ENCODE assay signal across 7 mouse cellular contexts in genomic region chr3:83915768-83916496, GRCm38 (mm10).
A peak's percentile ranks its signal among the peaks of the same experiment; 100 is the strongest.
DNase-seq lines count a peak whose midpoint lies in the region; ATAC-seq and TF ChIP-seq lines count a peak whose summit lies in the region.

No protein-coding gene starts in this region.

- WGBS in midbrain, embryonic 13.5 days, result 80% methylated on average over 11 of the region's 11 CpGs
- WGBS in stomach, postnatal 0 days, result 65% methylated on average over 11 of the region's 11 CpGs

- TF ChIP-seq EP300 in stomach, postnatal 0 days (optimal IDR thresholded peaks at IDR 0.05), result no peak

- ATAC-seq in midbrain, embryonic 13.5 days, result peak; percentile 64
- no peak for ATAC-seq in stomach, postnatal 0 days (ENCODE audit: low FRiP score, low TSS enrichment)

- H3K79me2 ChIP-seq in C2C12 (ENCODE audit: control insufficient read depth, insufficient read depth), result no peaks in the 10 kb centered on the region

- H3K4me2 ChIP-seq in midbrain, embryonic 13.5 days (replicated peaks), result no peak overlapping the region
- H3K4me2 ChIP-seq in stomach, postnatal 0 days (replicated peaks; ENCODE audit: low read depth), result no peak overlapping the region

- no peak overlapping the region for H3K4me3 ChIP-seq in C2C12 (ENCODE audit: insufficient read depth, poor library complexity, severe bottlenecking)
- no peak overlapping the region for H3K4me3 ChIP-seq in ES-E14 (ENCODE audit: insufficient read depth in 1 of 2, low read depth in 1 of 2, low read length in 2 of 2, poor library complexity in 1 of 2, severe bottlenecking in 1 of 2)
- H3K4me3 ChIP-seq in midbrain, embryonic 13.5 days (replicated peaks), result no peak overlapping the region
- H3K4me3 ChIP-seq in stomach, postnatal 0 days (ENCODE audit: low read depth, low read length), result no peak overlapping the region

- DNase-seq in ES-E14 (ENCODE audit: low read depth, low spot score), result peak; percentile 31
- DNase-seq in cerebellum, adult 8-10 months, result peak; percentile 43
- peak; percentile 31 to 49 for DNase-seq in heart, postnatal 14 days
- peak; percentile 54 to 55 for DNase-seq in layer of hippocampus, postnatal 10 days (ENCODE audit: low spot score in 2 of 2)
- DNase-seq in stomach, postnatal 0 days (ENCODE audit: low spot score), result peak; percentile 48

- intact Hi-C loops in heart, postnatal 14 days (cut with DNase I), result loop anchor here (10.0 kb wide), 1 partner anchor 209 kb away; no protein-coding TSS in a partner anchor

- H3K27ac ChIP-seq in ES-E14 (ENCODE audit: insufficient read depth, low read depth, low read length, poor library complexity, severe bottlenecking), result no peak overlapping the region
- H3K27ac ChIP-seq in midbrain, embryonic 13.5 days, result no peak overlapping the region
- no peak overlapping the region for H3K27ac ChIP-seq in stomach, postnatal 0 days (replicated peaks)

- H3K36me3 ChIP-seq in C2C12 (ENCODE audit: control insufficient read depth, insufficient read depth) (peaks cover 18% of the 10 kb centered on the region), ES-E14 (ENCODE audit: control insufficient read depth, insufficient read depth, low read length, poor library complexity, severe bottlenecking) (peaks cover 25% of the 10 kb centered on the region)
- peaks cover 90% of the 10 kb centered on the region for H3K36me3 ChIP-seq in midbrain, embryonic 13.5 days
- H3K36me3 ChIP-seq in stomach, postnatal 0 days (ENCODE audit: control insufficient read depth, insufficient read depth, low read length), result peaks cover 12% of the 10 kb centered on the region; the same call in 1 of the 2 replicates

- H3ac ChIP-seq in C2C12 (ENCODE audit: control insufficient read depth, insufficient read length, low read depth), result no peak overlapping the region

- H3K9me3 ChIP-seq in ES-E14 (ENCODE audit: control insufficient read depth, insufficient read depth, low read depth, low read length), result no peaks in the 10 kb centered on the region
- no peaks in the 10 kb centered on the region for H3K9me3 ChIP-seq in midbrain, embryonic 13.5 days
- H3K9me3 ChIP-seq in stomach, postnatal 0 days (ENCODE audit: control insufficient read depth, low read length), result no peaks in the 10 kb centered on the region

- in situ Hi-C loops in ES-E14 (cut with MboI; ENCODE audit: low sequenced_read_pairs in 2 of 2, unreplicated experiment in 2 of 2), result loop anchor here in 1 of 2 experiments (25.0 kb wide), 1 partner anchor 396 kb away; the partner anchor contains the start of gene Trim2

- no peaks in the 10 kb centered on the region for H3K79me3 ChIP-seq in C2C12 (ENCODE audit: low read depth)

- TF ChIP-seq CTCF in C2C12 (IDR thresholded peaks at IDR 0.05; ENCODE audit: control insufficient read depth, insufficient read depth, insufficient read length), result peak; percentile 73
- peak; percentile 85 for TF ChIP-seq CTCF in stomach, postnatal 0 days (IDR thresholded peaks at IDR 0.05; ENCODE audit: low read depth)

- no peaks in the 10 kb centered on the region for H3K27me3 ChIP-seq in C2C12 (ENCODE audit: control insufficient read depth, insufficient read depth, insufficient read length)
- H3K27me3 ChIP-seq in midbrain, embryonic 13.5 days, result no peaks in the 10 kb centered on the region
- no peaks in the 10 kb centered on the region for H3K27me3 ChIP-seq in stomach, postnatal 0 days (ENCODE audit: control insufficient read depth, insufficient read depth, low read length)

- H3K9ac ChIP-seq in ES-E14 (ENCODE audit: insufficient read depth, low read depth, low read length, poor library complexity, severe bottlenecking), result no peak overlapping the region
- no peak overlapping the region for H3K9ac ChIP-seq in midbrain, embryonic 13.5 days (replicated peaks)
- no peak overlapping the region for H3K9ac ChIP-seq in stomach, postnatal 0 days (ENCODE audit: low read length)

- no peaks in the 10 kb centered on the region for H3K4me1 ChIP-seq in ES-E14 (ENCODE audit: control insufficient read depth in 2 of 2, insufficient read depth in 2 of 2, low read length in 2 of 2, poor library complexity in 1 of 2)
- no peaks in the 10 kb centered on the region for H3K4me1 ChIP-seq in midbrain, embryonic 13.5 days (replicated peaks)
- H3K4me1 ChIP-seq in stomach, postnatal 0 days (replicated peaks; ENCODE audit: control insufficient read depth, insufficient read depth), result no peaks in the 10 kb centered on the region

TF ChIP-seq in C2C12, 6 proteins besides CTCF, POLR2A, EP300 and RAD21:
- TF ChIP-seq CEBPB (IDR thresholded peaks at IDR 0.05; ENCODE audit: low read depth) (no peak), MYOG (IDR thresholded peaks at IDR 0.05; ENCODE audit: control insufficient read depth, extremely low read depth, insufficient read length) (no peak), FOSL1 (IDR thresholded peaks at IDR 0.05; ENCODE audit: insufficient read depth, low read length, poor library complexity, severe bottlenecking) (no peak), MAX (IDR thresholded peaks at IDR 0.05) (no peak), MYOD1 (IDR thresholded peaks at IDR 0.05; ENCODE audit: control insufficient read depth, insufficient read length, low read depth) (no peak), USF1 (IDR thresholded peaks at IDR 0.05; ENCODE audit: low read depth) (no peak)

TF ChIP-seq in ES-E14, 5 proteins besides CTCF, POLR2A, EP300 and RAD21:
- peak; percentile 86 for TF ChIP-seq ZC3H11A (IDR thresholded peaks at IDR 0.05; ENCODE audit: borderline replicate concordance, low read depth, low read length)
- no peak for TF ChIP-seq ZNF384 (IDR thresholded peaks at IDR 0.05; ENCODE audit: low read depth, low read length)
TF ChIP-seq in ES-E14: peak in this region for 1.
